Mouse (Mus musculus) CH12.LX (cell line): Measurements from ENCODE around the gene Fam72a.
A peak's percentile ranks its signal among the peaks of the same experiment; 100 is the strongest.

Source experiments
- BHLHE40 ChIP-seq: IDR thresholded peaks from 2 replicates; pipeline ENCODE4 v1.6.1; 2011; ENCODE audit warnings: mild to moderate bottlenecking, low read depth, low read length, improper control_type of control experiment
- CTCF ChIP-seq, 2 experiments: IDR thresholded peaks in 1 of 2; conservative IDR thresholded peaks in 1 of 2; 2 replicates each; pipeline ENCODE4 v1.5.1; 2011 to 2012; ENCODE audit warnings: low read depth in 2 of 2, low read length in 2 of 2, improper control_type of control experiment in 1 of 2, inconsistent platforms in 1 of 2, mild to moderate bottlenecking in 1 of 2, moderate library complexity in 1 of 2
- E2F4 ChIP-seq: IDR thresholded peaks from 2 replicates; pipeline ENCODE4 v1.6.1; 2011; ENCODE audit warnings: low read depth, low read length, improper control_type of control experiment; ENCODE audit not compliant: insufficient replicate concordance
- EP300 ChIP-seq: IDR thresholded peaks from 2 replicates; pipeline ENCODE4 v1.6.1; 2011; ENCODE audit warnings: low read length, improper control_type of control experiment

- TF ChIP-seq CTCF (conservative IDR thresholded peaks at IDR 0.05 in 1 of 2, IDR thresholded peaks at IDR 0.05 in 1 of 2; ENCODE audit: low read depth in 2 of 2, low read length in 2 of 2) (no peak), EP300 (peak; percentile 58; the same call in 1 of the 2 replicates), E2F4 (no peak), BHLHE40 (no peak)
These were observed 34.4 kb downstream of the Fam72a start for GRCm38 (mm10) chr1:131562081-131562480.
